Mouse (Mus musculus) MEL (cell line): Measurements from ENCODE around the gene Abhd2. TPM values are rescaled to one million over a fixed set of nuclear protein-coding genes. Genes with fewer than 3 reads are reported as not detected.

ENCODE experiments used
- DNase-seq: peaks from one replicate; pipeline ENCODE4 v3.0.0; 2011; ENCODE audit warnings: low read depth, low spot score
- H3K27ac ChIP-seq: 2 replicates; pipeline ENCODE4 v1.5.1; 2012; ENCODE audit warnings: low read depth, mild to moderate bottlenecking, control low read depth, low read length, moderate library complexity; ENCODE audit not compliant: control insufficient read depth
- H3K27me3 ChIP-seq, 2 experiments: fragments of 150-350 bp in 1 of 2; sonication (generic) in 1 of 2; 2 replicates each; pipeline ENCODE4 v1.6.1; 2012; ENCODE audit warnings: low read length in 2 of 2, mild to moderate bottlenecking in 2 of 2, improper control_type of control experiment in 1 of 2, moderate library complexity in 1 of 2; ENCODE audit not compliant: insufficient read depth in 2 of 2, control insufficient read depth in 1 of 2
- H3K36me3 ChIP-seq, 2 experiments: 2 replicates each; pipeline ENCODE4 v1.6.1; 2012 to 2014; ENCODE audit warnings: low read length in 2 of 2, improper control_type of control experiment in 1 of 2, inconsistent platforms in 1 of 2, mild to moderate bottlenecking in 1 of 2; ENCODE audit not compliant: insufficient read depth in 2 of 2, control insufficient read depth in 1 of 2
- H3K4me1 ChIP-seq, 2 experiments: fragments of 150-350 bp in 1 of 2; sonication (generic) in 1 of 2; 2 replicates each; pipeline ENCODE4 v1.6.1; 2012; ENCODE audit warnings: low read length in 2 of 2, improper control_type of control experiment in 1 of 2, mild to moderate bottlenecking in 1 of 2; ENCODE audit not compliant: insufficient read depth in 2 of 2, control insufficient read depth in 1 of 2
- H3K4me3 ChIP-seq, 2 experiments: fragments of 150-350 bp in 1 of 2; sonication (generic) in 1 of 2; 2 replicates each; pipeline ENCODE4 v1.5.1; 2012; ENCODE audit warnings: low read depth in 2 of 2, low read length in 2 of 2, mild to moderate bottlenecking in 2 of 2, moderate library complexity in 2 of 2, control low read depth in 1 of 2, improper control_type of control experiment in 1 of 2; ENCODE audit not compliant: control insufficient read depth in 1 of 2, insufficient read depth in 1 of 2
- H3K79me2 ChIP-seq: 2 replicates; pipeline ENCODE4 v1.6.1; 2012; ENCODE audit warnings: mild to moderate bottlenecking, low read length, moderate library complexity; ENCODE audit not compliant: control insufficient read depth, poor library complexity, insufficient read depth
- H3K9ac ChIP-seq: 2 replicates; pipeline ENCODE4 v1.6.1; 2012; ENCODE audit warnings: low read depth, mild to moderate bottlenecking, control low read depth, low read length, moderate library complexity; ENCODE audit not compliant: control insufficient read depth, poor library complexity, severe bottlenecking
- H3K9me3 ChIP-seq: fragments of 150-350 bp; sonication (generic); replicated peaks from 2 replicates; pipeline ENCODE4 v1.6.1; 2012; ENCODE audit warnings: mild to moderate bottlenecking, low read length, improper control_type of control experiment, moderate library complexity; ENCODE audit not compliant: insufficient read depth
- BHLHE40 ChIP-seq: IDR thresholded peaks from 2 replicates; pipeline ENCODE4 v1.6.1; 2012; ENCODE audit warnings: low read depth, mild to moderate bottlenecking, inconsistent platforms, low read length, improper control_type of control experiment, borderline replicate concordance
- CHD2 ChIP-seq: IDR thresholded peaks from 2 replicates; pipeline ENCODE4 v1.6.1; 2011; ENCODE audit warnings: low read length, improper control_type of control experiment
- E2F4 ChIP-seq: IDR thresholded peaks from 2 replicates; pipeline ENCODE4 v1.6.1; 2011; ENCODE audit warnings: low read depth, low read length, improper control_type of control experiment, borderline replicate concordance
- HCFC1 ChIP-seq: IDR thresholded peaks from 2 replicates; pipeline ENCODE4 v1.6.1; 2012; ENCODE audit warnings: low read depth, mild to moderate bottlenecking, inconsistent platforms, low read length, improper control_type of control experiment, moderate library complexity
- JUND ChIP-seq: IDR thresholded peaks from 2 replicates; pipeline ENCODE4 v1.6.1; 2011; ENCODE audit warnings: low read depth, mild to moderate bottlenecking, improper control_type of control experiment, low read length
- MAX ChIP-seq: IDR thresholded peaks from 2 replicates; pipeline ENCODE4 v1.6.1; 2011; ENCODE audit warnings: low read length, improper control_type of control experiment
- MYC ChIP-seq: IDR thresholded peaks from 2 replicates; pipeline ENCODE4 v1.6.1; 2011; ENCODE audit warnings: low read depth, mild to moderate bottlenecking, low read length, improper control_type of control experiment, moderate library complexity
- POLR2A ChIP-seq, 2 experiments: IDR thresholded peaks; 2 replicates each; pipeline ENCODE4 v1.6.1; 2011 to 2012; ENCODE audit warnings: low read length in 2 of 2, mild to moderate bottlenecking in 2 of 2, control low read depth in 1 of 2, improper control_type of control experiment in 1 of 2, low read depth in 1 of 2, moderate library complexity in 1 of 2; ENCODE audit not compliant: control insufficient read depth in 1 of 2, insufficient read depth in 1 of 2, poor library complexity in 1 of 2
- POLR2AphosphoS2 ChIP-seq: IDR thresholded peaks from 2 replicates; pipeline ENCODE4 v1.6.1; 2011; ENCODE audit warnings: low read length, improper control_type of control experiment
- RAD21 ChIP-seq: IDR thresholded peaks from 2 replicates; pipeline ENCODE4 v1.6.1; 2011; ENCODE audit warnings: mild to moderate bottlenecking, low read depth, low read length, improper control_type of control experiment
- TAL1 ChIP-seq: IDR thresholded peaks from 2 replicates; pipeline ENCODE4 v1.6.1; 2012; ENCODE audit warnings: mild to moderate bottlenecking, inconsistent platforms, low read length, moderate library complexity, mixed read lengths
- USF2 ChIP-seq, 2 experiments: IDR thresholded peaks; 2 replicates each; pipeline ENCODE4 v1.6.1; 2011 to 2012; ENCODE audit warnings: improper control_type of control experiment in 2 of 2, low read length in 2 of 2, borderline replicate concordance in 1 of 2, inconsistent platforms in 1 of 2, low read depth in 1 of 2, mild to moderate bottlenecking in 1 of 2; ENCODE audit not compliant: insufficient read depth in 1 of 2
- ZKSCAN1 ChIP-seq: IDR thresholded peaks from 2 replicates; pipeline ENCODE4 v1.6.1; 2012; ENCODE audit warnings: low read depth, mild to moderate bottlenecking, inconsistent platforms, low read length, improper control_type of control experiment, moderate library complexity
- polyA plus RNA-seq, 2 experiments: library from polyadenylated mRNA; stranded (reverse) in 1 of 2; unstranded in 1 of 2; fragments of >175 nt in 1 of 2; fragments of >200 nt in 1 of 2; gene quantifications; 2 replicates each; pipeline versions ENCODE4 v1.2.1 to v1.2.4; 2012; ENCODE audit warnings: low replicate concordance in 2 of 2, low read depth in 1 of 2; ENCODE audit not compliant: insufficient read length in 2 of 2, insufficient read depth in 1 of 2, missing spikeins in 1 of 2
- total RNA-seq: library from RNA; depleted of rRNA; stranded (reverse); fragments of 300-350 nt; gene quantifications from 2 replicates; pipeline ENCODE4 v1.2.3, GENCODE M21; 2012

Gene Abhd2
- total and polyA plus RNA-seq, 3 experiments, result 13.6 to 32.0 TPM; not detected in 1

- Histone ChIP-seq H3K27me3 (no peaks in the 10 kb centered on the region), H3K9ac (no peak overlapping the region), H3K27ac (no peak overlapping the region)
- no peak for DNase-seq
- TF ChIP-seq POLR2A (IDR thresholded peaks at IDR 0.05; ENCODE audit: control insufficient read depth in 1 of 2, insufficient read depth in 1 of 2, low read depth in 1 of 2, low read length in 2 of 2, poor library complexity in 1 of 2), result no peak
- no peak for TF ChIP-seq HCFC1
- no peak for TF ChIP-seq TAL1
- TF ChIP-seq JUND, result no peak
- TF ChIP-seq E2F4, result no peak
- no peak for TF ChIP-seq USF2 (IDR thresholded peaks at IDR 0.05; ENCODE audit: borderline replicate concordance in 1 of 2, insufficient read depth in 1 of 2, low read depth in 1 of 2, low read length in 2 of 2)
- TF ChIP-seq CHD2, result no peak
- TF ChIP-seq RAD21, result no peak
- no peak for TF ChIP-seq MAX
- no peak for TF ChIP-seq BHLHE40
- TF ChIP-seq POLR2AphosphoS2, result no peak
- TF ChIP-seq, all 39 proteins: peak for 0
- Histone ChIP-seq H3K4me3 (no peak overlapping the region), H3K79me2 (peaks cover 3% of the 10 kb centered on the region; the same call in 1 of the 2 replicates), H3K9me3 (no peaks in the 10 kb centered on the region), H3K4me1 (peaks cover 0 to 5% of the 10 kb centered on the region in 2 experiments; a peak in 2 of 4 replicates), H3K36me3 (peaks cover 0 to 8% of the 10 kb centered on the region in 2 experiments; a peak in 2 of 4 replicates)
Observed at GRCm38 (mm10) chr7:79390141-79390708, 117.2 kb downstream of the Abhd2 start.

DNA sequence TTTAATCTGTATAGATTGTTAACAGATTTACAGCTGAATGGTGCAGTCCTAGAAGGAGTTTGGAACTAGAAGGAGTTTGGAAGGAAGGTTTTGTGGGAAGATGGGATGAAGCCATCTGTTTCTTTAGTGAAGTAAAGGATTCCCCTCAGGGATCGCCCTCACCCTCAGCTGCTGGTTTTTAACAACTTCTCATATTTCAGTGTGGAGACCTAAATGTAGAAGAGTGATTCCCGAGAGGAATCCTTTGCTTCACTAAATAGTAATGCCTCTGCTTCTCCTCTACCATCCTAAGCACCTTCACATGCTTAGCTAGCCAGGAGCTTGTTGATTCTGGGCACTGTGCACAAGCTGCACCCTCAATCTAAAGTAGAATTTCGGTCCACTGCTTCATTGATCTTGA is 118.5 kb downstream of the Abhd2 start:
- no peak for DNase-seq
- peaks cover 0 to 5% of the 10 kb centered on the region in 2 experiments; a peak in 2 of 4 replicates for H3K4me1 ChIP-seq
- TF ChIP-seq MYC (0 out of 2 replicates have a peak, but pooled peaks have one; percentile 26), ZKSCAN1 (no peak)
- TF ChIP-seq, all 39 proteins: peak for 1
- H3K9ac ChIP-seq, result peak overlapping the region; percentile 86
- peaks cover 3% of the 10 kb centered on the region; the same call in 1 of the 2 replicates for H3K79me2 ChIP-seq
- peaks cover 0 to 8% of the 10 kb centered on the region in 2 experiments; a peak in 2 of 4 replicates for H3K36me3 ChIP-seq
- no peaks in the 10 kb centered on the region for H3K9me3 ChIP-seq
- H3K27me3 ChIP-seq, result no peaks in the 10 kb centered on the region
- H3K27ac ChIP-seq, result peak overlapping the region; percentile 76
- peak overlapping the region; percentile 60 to 86 for H3K4me3 ChIP-seq
